Mouse (Mus musculus) heart, embryonic 16.5 days (tissue): ENCODE results near the gene Gse1. TPM values are rescaled to one million over a fixed set of nuclear protein-coding genes. Genes with fewer than 3 reads are reported as not detected.
A peak's percentile ranks its signal among the peaks of the same experiment; 100 is the strongest.

Experiments
- ATAC-seq: fragments of 200-750 bp; cut with Nextera tagmentation; replicated peaks from 2 replicates; pipeline ENCODE4 v1.8.0; 2017; ENCODE audit warnings: moderate number of reproducible peaks; ENCODE audit not compliant: insufficient read depth, low FRiP score; ENCODE audit errors: extremely low read depth
- H3K27ac ChIP-seq: fragments of 300-500 bp; sonication (generic); 2 replicates; pipeline ENCODE4 v1.5.1; 2014; ENCODE audit warnings: mild to moderate bottlenecking, low read length, control low read depth, moderate library complexity
- H3K27me3 ChIP-seq: fragments of 300-500 bp; sonication (generic); 2 replicates; pipeline ENCODE4 v1.6.1; 2014; ENCODE audit warnings: low read length, mixed read lengths; ENCODE audit not compliant: control insufficient read depth, insufficient read depth
- H3K36me3 ChIP-seq: fragments of 300-500 bp; sonication (generic); 2 replicates; pipeline ENCODE4 v1.6.1; 2014; ENCODE audit not compliant: control insufficient read depth, insufficient read depth
- H3K4me1 ChIP-seq: fragments of 300-500 bp; sonication (generic); 2 replicates; pipeline ENCODE4 v1.6.1; 2014; ENCODE audit warnings: low read length, mixed read lengths; ENCODE audit not compliant: control insufficient read depth, insufficient read depth
- H3K4me2 ChIP-seq: fragments of 300-500 bp; sonication (generic); 2 replicates; pipeline ENCODE4 v1.6.1; 2014; ENCODE audit warnings: low read depth, mild to moderate bottlenecking, control low read depth, low read length
- H3K4me3 ChIP-seq: fragments of 300-500 bp; sonication (generic); 2 replicates; pipeline ENCODE4 v1.5.1; 2014; ENCODE audit warnings: mild to moderate bottlenecking, control low read depth, low read length
- H3K9ac ChIP-seq: fragments of 300-500 bp; sonication (generic); 2 replicates; pipeline ENCODE4 v1.6.1; 2014; ENCODE audit warnings: low read length, control low read depth
- H3K9me3 ChIP-seq: fragments of 300-500 bp; sonication (generic); replicated peaks from 2 replicates; pipeline ENCODE4 v1.6.1; 2016; ENCODE audit warnings: low read length; ENCODE audit not compliant: control insufficient read depth
- WGBS: fragments of 180-500 bp; shearing (Covaris S2); extraction: QIAGEN DNeasy Blood & Tissue Kit; methylation state at CpG from one replicate; pipeline ENCODE4 v1.1.7; 2014; 5-methylcytosine and 5-hydroxymethylcytosine counted together
- polyA plus RNA-seq: library from polyadenylated mRNA; unstranded; fragments of >200 nt; fragmentation: Nextera tagmentation; extraction: Ambion mirVana; gene quantifications from 2 replicates; pipeline ENCODE4 v1.2.1, GENCODE M21; 2015

Gse1 gene
- polyA plus RNA-seq, 1 experiment from 2014 or later = 7.7 TPM

- ATAC-seq = no peak
- H3K36me3 ChIP-seq = no peaks in the 10 kb centered on the region
- no peak overlapping the region for H3K27ac ChIP-seq
- no peaks in the 10 kb centered on the region for H3K9me3 ChIP-seq
- 74% methylated on average over 8 of the region's 8 CpGs for WGBS
- no peaks in the 10 kb centered on the region for H3K27me3 ChIP-seq
- peaks cover 68% of the 10 kb centered on the region for H3K4me1 ChIP-seq
- 0 out of 2 replicates have a peak overlapping the region, but pooled peaks have one; percentile 15 for H3K9ac ChIP-seq
- no peak overlapping the region for H3K4me2 ChIP-seq
- H3K4me3 ChIP-seq = no peak overlapping the region
These were observed 272.5 kb downstream of the Gse1 start for GRCm38 (mm10) chr8:120500701-120501261.

- Histone ChIP-seq H3K9ac (no peak overlapping the region), H3K36me3 (no peaks in the 10 kb centered on the region), H3K4me1 (peaks cover 75% of the 10 kb centered on the region), H3K4me2 (no peak overlapping the region), H3K27me3 (no peaks in the 10 kb centered on the region), H3K9me3 (no peaks in the 10 kb centered on the region), H3K4me3 (no peak overlapping the region), H3K27ac (no peak overlapping the region)
- whole genome bisulfite sequencing = 83% methylated on average over 5 of the region's 5 CpGs
- no peak for ATAC-seq
These were observed 273.2 kb downstream of the Gse1 start for GRCm38 (mm10) chr8:120501426-120501825.

- no peaks in the 10 kb centered on the region for H3K9me3 ChIP-seq
- no peak overlapping the region for H3K9ac ChIP-seq
- 62% methylated on average over 5 of the region's 5 CpGs for WGBS
- H3K27ac ChIP-seq = no peak overlapping the region
- H3K27me3 ChIP-seq = no peaks in the 10 kb centered on the region
- ATAC-seq = no peak
- no peak overlapping the region for H3K4me3 ChIP-seq
- no peak overlapping the region for H3K4me2 ChIP-seq
- no peaks in the 10 kb centered on the region for H3K36me3 ChIP-seq
- peaks cover 70% of the 10 kb centered on the region for H3K4me1 ChIP-seq
These were observed 274.2 kb downstream of the Gse1 start for GRCm38 (mm10) chr8:120502428-120502827.

GRCm38 (mm10) chr8:120504251-120505081, 276.2 kb downstream of the Gse1 start:
- Histone ChIP-seq H3K4me2 (peak overlapping the region; percentile 61), H3K9ac (peak overlapping the region; percentile 65), H3K27ac (peak overlapping the region; percentile 69), H3K36me3 (no peaks in the 10 kb centered on the region), H3K27me3 (no peaks in the 10 kb centered on the region), H3K9me3 (no peaks in the 10 kb centered on the region), H3K4me3 (peak overlapping the region; percentile 29), H3K4me1 (peaks cover 58% of the 10 kb centered on the region)
- 15% methylated on average over 20 of the region's 20 CpGs for WGBS
- peak; percentile 17 for ATAC-seq

- Histone ChIP-seq H3K27me3 (no peaks in the 10 kb centered on the region), H3K27ac (peak overlapping the region; percentile 69), H3K4me1 (peaks cover 65% of the 10 kb centered on the region), H3K36me3 (no peaks in the 10 kb centered on the region), H3K4me2 (peak overlapping the region; percentile 61), H3K4me3 (peak overlapping the region; percentile 29), H3K9ac (peak overlapping the region; percentile 65), H3K9me3 (no peaks in the 10 kb centered on the region)
- WGBS = 6% methylated on average over 19 of the region's 19 CpGs
- peak; percentile 26; the same call in 1 of the 2 replicates for ATAC-seq
These were observed 276.8 kb downstream of the Gse1 start for GRCm38 (mm10) chr8:120505082-120505511.

- Histone ChIP-seq H3K9me3 (no peaks in the 10 kb centered on the region), H3K4me2 (peak overlapping the region; percentile 61), H3K36me3 (no peaks in the 10 kb centered on the region), H3K27me3 (no peaks in the 10 kb centered on the region), H3K27ac (peak overlapping the region; percentile 69), H3K9ac (peak overlapping the region; percentile 65; the same call in 1 of the 2 replicates), H3K4me3 (no peak overlapping the region), H3K4me1 (peaks cover 65% of the 10 kb centered on the region)
- 39% methylated on average over 23 of the region's 23 CpGs for WGBS
- ATAC-seq = no peak
These were observed 277.5 kb downstream of the Gse1 start for GRCm38 (mm10) chr8:120505619-120506310.

GRCm38 (mm10) chr8:120506562-120506961, 278.3 kb downstream of the Gse1 start:
- peaks cover 66% of the 10 kb centered on the region for H3K4me1 ChIP-seq
- H3K27me3 ChIP-seq = no peaks in the 10 kb centered on the region
- no peak overlapping the region for H3K4me3 ChIP-seq
- no peak for ATAC-seq
- no peaks in the 10 kb centered on the region for H3K9me3 ChIP-seq
- WGBS = 59% methylated on average over 2 of the region's 2 CpGs
- H3K27ac ChIP-seq = no peak overlapping the region
- no peak overlapping the region for H3K4me2 ChIP-seq
- H3K36me3 ChIP-seq = no peaks in the 10 kb centered on the region
- H3K9ac ChIP-seq = no peak overlapping the region

- Histone ChIP-seq H3K9ac (no peak overlapping the region), H3K4me3 (no peak overlapping the region), H3K9me3 (no peaks in the 10 kb centered on the region), H3K4me2 (no peak overlapping the region), H3K36me3 (no peaks in the 10 kb centered on the region), H3K4me1 (peaks cover 70% of the 10 kb centered on the region), H3K27me3 (no peaks in the 10 kb centered on the region), H3K27ac (no peak overlapping the region)
- WGBS = 89% methylated on average over 9 of the region's 9 CpGs
- ATAC-seq = no peak
These were observed 279.0 kb downstream of the Gse1 start for GRCm38 (mm10) chr8:120507290-120507689.
